Mouse (Mus musculus): ENCODE measurements around the gene Pik3cg.

The Pik3cg gene

DNA sequence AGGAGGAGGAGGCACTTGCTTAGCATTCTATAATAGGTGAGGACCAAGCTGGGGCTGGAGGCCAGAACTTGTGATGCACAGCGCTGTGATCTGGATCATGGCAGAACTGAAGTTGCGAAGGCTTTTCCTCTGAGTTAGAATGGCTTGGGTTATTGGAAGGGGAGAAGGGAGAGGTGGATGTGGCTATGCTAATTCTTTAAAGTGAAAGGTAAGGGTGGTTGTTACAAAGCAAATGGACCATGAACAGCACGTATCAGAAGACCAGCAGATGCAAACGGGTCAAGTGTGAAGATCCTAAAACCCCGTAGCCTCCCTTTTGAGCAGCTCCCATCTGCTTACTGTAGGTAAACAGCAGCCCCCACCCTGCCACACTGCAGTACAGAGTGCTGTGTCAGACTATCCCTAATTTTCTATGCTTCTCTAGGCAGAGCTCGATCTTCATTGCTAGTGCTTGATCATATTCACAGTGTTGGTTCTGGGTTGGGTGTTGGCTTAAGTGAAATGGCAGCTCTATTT, 7.3 kb downstream of the Pik3cg start:
- DNase-seq (ENCODE audit: low read depth, low spot score): no peak

DNA sequence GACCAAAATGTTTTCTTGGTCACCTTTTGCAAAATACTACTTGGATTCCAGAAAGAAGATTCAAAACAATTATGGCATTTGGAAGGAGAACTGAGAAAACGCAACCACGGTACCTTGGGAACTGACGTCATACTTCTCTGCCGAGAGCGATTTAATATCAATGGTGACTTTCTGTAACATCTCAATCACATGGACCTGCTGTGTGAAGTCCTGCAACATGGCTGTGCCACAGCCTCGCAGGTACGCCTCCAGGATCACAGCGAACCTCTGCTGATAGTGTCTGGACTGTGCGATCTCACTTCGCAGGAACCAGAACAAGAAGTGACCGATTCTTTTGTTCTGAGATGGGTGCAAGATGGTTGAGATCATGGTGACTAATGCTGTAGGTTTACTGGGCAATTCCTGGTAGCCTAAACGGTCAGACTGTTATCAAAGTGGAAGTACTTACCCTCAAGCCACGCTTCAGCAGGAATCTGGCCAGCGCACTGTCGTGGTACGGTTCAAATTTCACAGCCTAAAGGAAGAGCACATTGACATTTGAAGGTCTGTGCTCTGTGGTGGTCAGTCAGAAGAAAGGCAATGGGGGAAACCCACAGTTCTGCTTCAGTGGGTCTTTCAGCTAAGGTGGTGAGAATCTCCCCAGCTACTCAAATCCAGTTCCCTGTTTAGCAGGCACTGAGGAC, 7.9 kb downstream of the Pik3cg start:
- DNase-seq (ENCODE audit: low read depth, low spot score): no peak

DNA sequence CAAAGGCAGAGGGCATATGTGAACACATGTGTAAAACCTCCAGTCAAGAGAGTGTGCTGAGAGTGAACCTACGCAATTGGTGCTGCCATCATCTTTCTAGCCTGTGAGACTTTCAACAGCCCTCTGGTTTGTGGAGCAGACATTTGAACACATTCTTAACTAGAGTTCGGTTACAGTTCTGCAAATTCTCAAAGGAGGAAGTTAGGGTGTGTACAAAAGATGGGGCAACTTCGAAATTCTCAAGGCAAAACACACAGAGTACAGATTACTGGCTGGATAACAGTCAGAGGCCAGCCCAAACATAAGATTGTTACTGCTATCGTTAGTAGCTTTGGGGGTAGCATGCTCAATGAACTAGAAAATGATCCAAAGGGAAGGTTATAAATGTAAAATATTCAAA, 9.0 kb downstream of the Pik3cg start:
- no peak for DNase-seq (ENCODE audit: low read depth, low spot score)

DNA sequence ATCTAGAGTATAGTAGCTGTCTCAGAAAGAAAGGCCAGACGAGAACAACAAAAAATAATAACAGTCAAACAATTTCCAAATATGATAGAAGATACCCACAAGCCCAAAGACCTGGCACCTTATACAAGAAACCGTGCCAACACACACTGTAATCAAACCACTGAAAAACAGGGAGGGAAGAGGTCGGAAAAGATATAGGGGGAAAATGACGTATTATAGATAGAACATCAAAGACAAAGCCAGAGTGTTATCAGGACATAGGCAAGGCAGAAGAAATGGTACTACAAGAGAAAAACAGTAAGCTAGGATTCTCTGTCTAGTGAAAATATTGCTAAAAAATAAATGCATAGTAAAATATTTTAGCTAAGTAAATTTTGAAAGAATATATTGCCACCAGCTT, 10.4 kb downstream of the Pik3cg start:
- DNase-seq (ENCODE audit: low read depth, low spot score): no peak

- DNase-seq (ENCODE audit: low read depth, low spot score): no peak
Measured at GRCm38 (mm10) chr12:32195000-32195399, 13.5 kb downstream of the Pik3cg start.

DNA sequence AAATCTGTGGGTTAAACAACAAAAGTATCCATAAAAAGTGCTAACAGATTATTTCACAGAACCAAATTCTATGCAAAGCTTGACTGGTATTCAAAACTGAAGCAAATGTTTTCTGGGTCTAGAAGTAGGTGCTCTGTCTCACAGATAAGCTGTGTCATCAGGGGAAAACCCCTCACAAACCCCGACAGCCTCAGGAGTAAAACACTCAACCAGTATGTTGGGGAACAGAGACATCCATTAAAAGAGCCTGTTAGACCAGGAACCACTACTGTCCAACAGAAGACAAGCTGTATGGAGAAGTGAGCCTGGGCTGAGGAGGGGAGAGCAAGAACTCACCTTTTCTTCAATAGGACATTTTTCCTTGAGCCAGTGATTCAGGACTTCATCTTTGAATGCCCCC, 14.1 kb downstream of the Pik3cg start:
- DNase-seq (ENCODE audit: low read depth, low spot score): no peak

DNA sequence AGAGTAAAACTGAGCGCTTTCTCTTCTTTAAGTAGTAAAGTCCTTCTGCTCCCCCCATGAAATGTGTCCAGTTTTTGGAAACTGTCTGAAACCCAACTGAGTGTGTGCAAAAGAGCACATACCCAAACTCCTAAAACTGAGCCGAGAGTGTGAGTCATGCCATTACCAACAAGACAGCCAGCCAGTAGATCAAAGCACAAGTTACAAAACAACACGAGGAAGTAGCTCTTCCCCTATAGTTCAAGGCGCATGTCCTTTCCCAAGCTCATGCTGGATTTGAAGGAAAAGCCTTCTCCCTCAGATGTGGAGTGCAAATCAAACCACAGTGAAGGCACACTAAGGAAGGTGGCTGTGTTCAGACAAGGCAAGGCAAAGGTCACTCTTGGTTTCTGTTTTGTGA, 17.5 kb downstream of the Pik3cg start:
- no peak for DNase-seq (ENCODE audit: low read depth, low spot score)

GRCm38 (mm10) chr12:32187668-32188236, 20.7 kb downstream of the Pik3cg start:
- no peak for DNase-seq (ENCODE audit: low read depth, low spot score)

DNA sequence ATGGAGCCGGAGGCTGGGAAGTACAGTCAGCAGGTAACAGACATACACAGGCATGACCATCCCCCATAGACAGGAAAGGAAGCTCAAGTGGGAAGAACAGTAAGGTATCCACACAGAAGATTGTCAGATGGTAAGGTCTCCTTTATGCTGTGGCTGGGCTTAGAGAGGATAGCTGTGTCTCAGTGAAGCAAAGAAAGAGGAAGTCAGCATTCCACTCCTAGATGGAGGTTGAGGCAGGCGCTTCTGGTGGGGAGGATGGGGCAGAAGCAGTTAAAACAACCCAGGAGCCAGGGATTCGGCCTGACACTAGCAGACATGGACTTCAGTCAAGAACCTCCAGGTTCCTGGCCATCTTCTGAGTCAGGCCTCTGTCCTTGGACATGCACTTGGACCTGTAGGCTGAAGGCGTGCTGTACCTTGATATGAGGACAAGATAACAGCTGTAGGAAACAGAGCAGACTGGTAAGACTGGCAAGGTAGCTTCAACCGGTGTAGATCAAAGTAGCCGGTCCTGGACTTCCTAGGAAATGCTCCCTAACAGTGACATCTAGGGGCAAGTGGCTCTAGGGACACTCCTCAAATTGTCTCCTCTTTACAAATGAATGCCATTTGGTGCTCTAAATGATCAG, 21.7 kb downstream of the Pik3cg start:
- DNase-seq (ENCODE audit: low read depth, low spot score): no peak

DNA sequence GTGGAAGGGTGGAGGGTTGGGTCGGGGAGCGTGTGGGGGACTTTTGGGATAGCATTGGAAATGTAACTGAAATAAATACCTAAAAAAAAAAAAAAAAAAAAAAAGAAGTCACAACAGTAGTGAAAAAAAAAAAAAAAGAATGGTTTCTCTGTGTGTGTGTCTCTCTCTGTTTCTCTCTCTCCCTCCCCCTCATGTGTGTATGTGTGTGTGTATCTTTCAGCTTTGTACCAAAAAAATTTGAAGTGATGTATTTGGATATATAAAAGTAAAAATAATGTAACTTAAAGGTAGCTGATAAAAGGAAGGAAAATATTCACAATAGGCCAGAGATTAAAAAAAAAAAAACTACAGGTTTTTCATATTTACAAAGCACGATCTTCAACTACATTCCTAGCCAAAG, 23.6 kb downstream of the Pik3cg start:
- no peak for DNase-seq (ENCODE audit: low read depth, low spot score)

- DNase-seq (ENCODE audit: low read depth, low spot score): no peak
Measured at GRCm38 (mm10) chr12:32183584-32183983, 24.9 kb downstream of the Pik3cg start.

GRCm38 (mm10) chr12:32182632-32183419, 25.6 kb downstream of the Pik3cg start:
- no peak for DNase-seq (ENCODE audit: low read depth, low spot score)

GRCm38 (mm10) chr12:32181885-32182284, 26.6 kb downstream of the Pik3cg start:
- DNase-seq (ENCODE audit: low read depth, low spot score): no peak

GRCm38 (mm10) chr12:32174437-32174836, 34.0 kb downstream of the Pik3cg start:
- no peak for DNase-seq (ENCODE audit: low read depth, low spot score)

DNA sequence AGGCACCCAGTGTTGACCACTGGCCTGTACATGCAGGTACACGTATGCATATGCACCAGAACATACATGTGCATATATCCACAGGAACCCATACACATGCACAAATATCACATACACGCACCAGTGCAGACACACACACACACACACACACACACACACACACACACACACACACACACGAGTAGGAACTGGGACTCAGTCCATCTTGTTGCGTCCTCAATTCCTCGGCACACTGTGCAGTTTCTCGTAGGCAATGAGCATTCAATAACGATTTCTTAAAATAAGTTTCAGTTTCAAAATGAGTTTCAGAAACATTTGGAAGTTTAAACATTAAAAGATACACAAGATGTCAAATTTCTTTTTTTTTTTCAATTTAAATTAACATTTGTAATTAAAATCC, 35.6 kb downstream of the Pik3cg start:
- no peak for DNase-seq (ENCODE audit: low read depth, low spot score)

DNA sequence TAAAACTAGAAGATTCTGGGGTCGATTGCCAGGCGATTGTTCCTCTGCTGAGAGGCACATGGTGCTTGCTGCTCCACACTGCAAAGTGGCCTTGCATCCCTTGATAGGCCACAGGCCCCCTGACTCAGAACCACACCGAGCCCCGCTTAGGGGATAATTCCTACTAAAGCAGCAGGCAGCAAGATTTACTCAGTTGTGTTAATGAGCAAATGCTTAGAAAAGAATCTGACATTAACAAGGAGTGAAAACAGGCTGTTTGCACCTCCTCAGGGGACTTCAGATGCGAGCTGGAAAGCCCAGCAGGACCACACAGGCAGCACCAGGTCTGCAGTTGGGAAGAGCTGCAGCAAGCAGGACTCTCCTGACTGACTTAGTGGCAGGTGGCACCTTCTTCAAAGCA, 39.3 kb downstream of the Pik3cg start:
- DNase-seq (ENCODE audit: low read depth, low spot score): no peak

- no peak for DNase-seq (ENCODE audit: low read depth, low spot score)
Measured at GRCm38 (mm10) chr12:32168751-32169150, 39.7 kb downstream of the Pik3cg start.

GRCm38 (mm10) chr12:32163706-32164105, 44.8 kb downstream of the Pik3cg start:
- no peak for DNase-seq (ENCODE audit: low read depth, low spot score)

DNA sequence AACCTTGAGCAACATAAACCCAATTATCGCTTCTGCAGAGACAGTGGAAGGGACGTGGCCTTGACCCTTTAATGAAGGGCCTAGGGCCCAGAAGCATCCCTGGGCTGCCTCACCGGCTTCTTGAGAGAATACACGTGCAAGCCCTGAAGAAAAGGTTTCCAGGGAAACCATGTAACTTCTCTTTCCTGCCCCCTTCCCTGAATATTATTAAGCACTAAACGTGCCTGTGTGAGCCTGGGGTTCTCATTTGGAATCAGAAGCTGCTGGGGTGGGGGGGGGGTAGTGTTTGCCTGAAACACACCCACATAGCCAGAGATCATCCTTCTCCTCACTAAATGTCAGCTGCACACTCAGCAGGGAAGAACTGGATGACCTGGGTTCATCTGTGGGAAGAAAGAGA, 49.7 kb downstream of the Pik3cg start:
- no peak for DNase-seq (ENCODE audit: low read depth, low spot score)

DNA sequence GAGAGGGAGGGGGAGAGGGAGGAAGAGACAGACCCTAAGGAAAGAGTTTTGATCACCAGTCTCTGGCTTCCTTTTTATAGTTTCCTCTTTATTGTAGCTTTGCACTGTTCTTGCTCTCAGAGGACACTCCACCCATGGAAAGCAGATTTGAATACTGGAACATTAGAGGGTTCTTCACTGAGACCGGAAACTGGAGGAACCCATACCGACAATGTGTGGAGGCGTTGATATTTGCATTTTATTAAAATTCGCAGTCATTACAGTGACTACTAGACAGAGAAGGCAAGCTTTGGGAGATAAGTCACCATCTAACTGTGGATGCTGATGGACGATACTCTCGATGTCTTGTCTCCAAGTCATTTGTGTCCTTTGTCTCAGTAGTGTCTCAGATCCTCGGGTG, 61.9 kb downstream of the Pik3cg start:
- DNase-seq (ENCODE audit: low read depth, low spot score): no peak

- DNase-seq (ENCODE audit: low read depth, low spot score): no peak
Measured at GRCm38 (mm10) chr12:32145651-32146050, 62.8 kb downstream of the Pik3cg start.

- DNase-seq (ENCODE audit: low read depth, low spot score): peak; percentile 13
Measured at GRCm38 (mm10) chr12:32144513-32144912, 63.9 kb downstream of the Pik3cg start.
